Mouse (Mus musculus): ENCODE results near the gene Praf2.
"Not testable (repeated sequence)": the region's sequence is repeated elsewhere in the genome, so short reads cannot be mapped to it uniquely, and the experiment has no call there.

Praf2 gene

DNA sequence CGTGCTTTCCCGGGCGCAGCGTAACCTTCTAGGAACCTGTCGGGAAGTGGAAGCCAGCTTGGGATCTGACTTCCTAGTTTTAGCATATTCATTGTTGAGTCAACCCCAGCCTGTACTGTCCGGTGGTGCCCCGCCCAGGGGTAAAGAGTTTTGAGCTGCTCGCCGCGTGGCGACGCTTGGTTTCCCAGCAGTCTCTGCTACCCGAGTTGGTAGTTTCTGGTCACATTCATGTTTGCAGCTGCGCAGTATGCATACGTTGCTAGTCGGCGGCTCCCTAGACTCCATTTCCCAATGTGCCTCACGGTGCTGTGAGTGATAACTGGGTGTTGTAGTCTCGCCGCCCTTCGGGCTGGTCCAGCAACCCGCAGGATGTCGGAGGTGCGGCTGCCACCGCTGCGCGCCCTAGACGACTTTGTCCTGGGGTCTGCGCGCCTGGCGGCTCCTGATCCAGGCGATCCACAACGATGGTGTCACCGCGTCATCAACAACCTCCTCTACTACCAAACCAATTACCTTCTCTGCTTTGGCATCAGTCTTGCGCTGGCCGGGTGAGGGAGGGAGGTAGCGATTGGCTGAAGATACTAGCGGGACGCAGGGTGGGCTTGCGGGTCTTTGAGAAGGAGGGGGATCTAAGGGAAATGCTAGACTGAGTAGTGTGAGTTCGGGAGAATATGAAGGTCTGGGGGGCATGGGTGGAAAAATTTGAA lies at the start of gene Praf2:
Gene Praf2, plus strand, starts transcription at position 225 of the 707 bp plus-strand sequence.
- DNase-seq (ENCODE audit: low read depth), result peak; percentile 58

- no peak for DNase-seq (ENCODE audit: low read depth)
Observed at GRCm38 (mm10) chrX:7678986-7679385, 49.3 kb upstream of the Praf2 start.

GRCm38 (mm10) chrX:7679405-7680056 lies 48.7 kb upstream of the Praf2 start:
- DNase-seq (ENCODE audit: low read depth), result peak; percentile 75

- DNase-seq (ENCODE audit: low read depth), result no peak
Observed at GRCm38 (mm10) chrX:7680057-7680412, 48.2 kb upstream of the Praf2 start.

- no peak for DNase-seq (ENCODE audit: low read depth)
Observed at GRCm38 (mm10) chrX:7680864-7681263, 47.4 kb upstream of the Praf2 start, which contains the start of gene Magix. Gene Magix (minus strand): TSS chrX:7681251.

- no peak for DNase-seq (ENCODE audit: low read depth)
Observed at GRCm38 (mm10) chrX:7688321-7688720, 39.9 kb upstream of the Praf2 start.

DNA sequence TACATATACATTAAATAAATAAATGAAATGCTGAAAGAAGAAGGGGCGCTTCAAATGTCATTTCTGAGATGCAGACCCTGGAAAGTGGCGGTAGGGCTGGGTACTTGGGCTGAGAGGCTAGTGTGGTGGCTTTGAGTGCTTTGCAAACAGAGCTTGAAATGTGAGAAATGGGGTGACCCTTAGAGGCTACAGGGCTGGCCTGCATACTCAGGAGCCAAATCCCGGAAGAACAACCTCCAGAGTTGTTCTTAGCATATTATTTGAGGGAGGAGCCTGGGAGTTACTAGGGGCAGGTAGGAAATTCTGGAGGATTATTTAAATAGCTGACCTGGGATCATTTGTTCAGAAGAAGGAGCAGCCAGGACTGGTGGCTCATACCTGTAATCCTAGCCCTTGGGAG lies 37.8 kb upstream of the Praf2 start:
- no peak for DNase-seq (ENCODE audit: low read depth)

- DNase-seq (ENCODE audit: low read depth), result no peak
Observed at GRCm38 (mm10) chrX:7692862-7693261, 35.4 kb upstream of the Praf2 start.

DNA sequence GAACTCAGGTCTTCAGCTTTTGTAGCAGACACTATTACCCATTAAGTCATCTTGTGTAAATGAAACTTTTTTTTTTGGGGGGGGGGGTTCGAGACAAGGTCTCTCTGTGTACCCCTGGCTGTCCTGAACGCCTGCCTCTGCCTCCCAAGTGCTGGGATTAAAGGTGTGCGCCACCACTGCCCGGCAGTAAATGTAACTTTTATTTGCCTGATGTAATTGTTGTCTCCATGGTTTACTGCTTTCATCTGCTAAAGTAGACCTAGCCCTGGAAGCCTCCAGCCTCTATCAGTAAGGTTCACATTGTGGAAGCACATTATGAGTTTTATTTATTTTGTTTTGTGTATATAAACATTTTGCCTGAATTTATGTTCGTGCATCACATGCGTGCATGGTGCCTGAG lies 31.7 kb upstream of the Praf2 start:
- no peak for DNase-seq (ENCODE audit: low read depth)

DNA sequence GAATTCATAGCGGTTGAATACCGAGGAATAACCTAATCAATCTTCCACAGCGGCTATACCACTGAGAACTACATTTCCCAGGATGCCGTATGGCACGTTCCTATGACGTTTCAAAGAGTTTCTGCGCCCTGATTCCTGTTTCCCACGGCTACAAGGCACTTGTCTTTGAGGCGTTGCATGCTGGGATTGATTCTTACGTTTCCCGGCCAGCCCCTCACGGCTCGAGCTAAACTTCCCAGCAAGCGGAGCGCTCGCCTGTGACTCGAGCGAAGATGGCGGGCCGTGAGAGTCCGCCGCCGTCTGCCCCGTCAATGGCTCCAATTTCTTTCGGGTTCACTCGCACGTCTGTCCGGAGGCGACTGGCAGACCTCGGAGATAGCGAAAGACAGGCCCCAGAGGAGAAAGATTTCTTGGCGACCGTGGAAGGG lies 31.3 kb upstream of the Praf2 start, which contains the start of gene Gpkow:
Gene Gpkow, plus strand, starts transcription at position 178 of the 428 bp plus-strand sequence.
- DNase-seq (ENCODE audit: low read depth), result peak; percentile 66

DNA sequence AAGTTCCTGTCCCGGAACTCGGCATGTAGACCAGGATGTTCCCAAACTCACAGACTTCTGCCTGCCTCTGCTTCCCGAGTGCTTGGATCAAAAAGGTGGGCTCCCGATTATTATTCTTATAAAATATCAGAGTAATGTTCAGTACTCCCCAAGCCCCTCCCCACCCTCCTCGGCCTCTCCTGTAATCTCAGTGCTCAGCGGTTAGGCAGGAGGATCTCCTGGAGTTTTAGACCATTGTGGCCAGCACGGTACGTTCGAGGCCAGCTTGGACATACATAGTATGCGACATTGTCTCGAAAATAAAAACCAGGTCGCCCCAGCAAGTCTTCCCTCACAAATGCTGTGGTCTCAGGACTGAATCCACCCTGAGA lies 14.5 kb upstream of the Praf2 start:
- DNase-seq (ENCODE audit: low read depth), result not testable (repeated sequence)

DNA sequence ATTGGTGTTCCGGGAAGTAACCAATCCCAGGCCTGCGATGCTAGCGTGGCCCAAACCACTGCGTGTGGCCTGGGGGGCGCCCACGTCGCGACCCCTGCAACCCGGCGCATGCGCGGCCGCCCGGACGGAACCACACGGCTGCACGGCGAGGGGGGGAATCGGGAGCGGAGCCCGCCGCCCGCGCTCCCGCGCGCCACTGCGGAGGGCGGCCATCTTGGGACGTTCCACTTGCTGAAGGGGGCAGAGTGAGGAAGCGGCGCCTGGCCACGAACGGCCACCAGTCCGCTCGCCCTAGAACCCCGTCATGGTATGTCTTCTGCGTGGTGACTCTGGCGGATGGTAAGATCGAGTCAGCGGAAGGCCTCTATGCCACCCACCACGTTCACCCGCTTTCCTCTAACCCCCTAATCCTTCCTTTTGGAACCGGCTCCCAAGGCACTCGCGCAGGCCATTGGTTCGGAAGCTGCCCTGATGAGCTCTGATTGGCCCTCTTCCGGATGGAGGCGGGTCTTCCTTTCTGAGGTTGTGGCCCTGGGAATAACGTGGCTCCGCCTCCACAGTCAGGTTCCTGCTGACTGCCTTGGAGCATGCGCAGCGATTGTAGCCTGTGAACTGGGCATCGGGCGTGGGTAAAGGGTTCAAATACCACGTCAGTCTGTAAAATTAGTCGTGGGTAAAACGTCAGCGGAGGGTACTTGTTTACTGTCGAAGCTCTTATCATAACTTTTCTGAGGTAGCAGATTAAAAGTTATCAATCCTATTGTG lies 13.9 kb upstream of the Praf2 start, which contains the start of gene Wdr45:
Gene Wdr45, plus strand, starts transcription at position 199 of the 765 bp plus-strand sequence.
- DNase-seq (ENCODE audit: low read depth), result peak; percentile 84

DNA sequence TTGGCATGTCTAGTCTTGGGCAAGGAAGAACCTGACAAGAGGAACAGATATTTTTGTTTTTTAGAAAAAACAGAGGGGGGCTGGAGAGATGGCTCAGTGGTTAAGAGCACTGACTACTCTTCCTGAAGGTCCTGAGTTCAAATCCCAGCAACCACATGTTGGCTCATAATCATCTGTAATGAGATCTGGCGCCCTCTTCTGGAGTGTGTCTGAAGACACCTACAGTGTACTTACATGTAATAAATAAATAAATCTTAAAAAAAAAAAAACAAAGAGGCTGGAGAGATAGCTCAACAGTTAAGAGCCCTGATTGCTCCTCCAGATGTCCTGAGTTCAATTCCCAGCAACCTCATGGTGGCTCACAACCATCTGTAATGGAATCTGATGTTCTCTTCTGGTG lies 12.2 kb upstream of the Praf2 start:
- not testable (repeated sequence) for DNase-seq (ENCODE audit: low read depth)

GRCm38 (mm10) chrX:7721514-7722281 lies 6.5 kb upstream of the Praf2 start, which contains the start of gene Gm45208:
Gene Gm45208 (plus strand): TSS chrX:7722245.
- DNase-seq (ENCODE audit: low read depth), result peak; percentile 56

- no peak for DNase-seq (ENCODE audit: low read depth)
Observed at GRCm38 (mm10) chrX:7722282-7722611, 6.0 kb upstream of the Praf2 start.

GRCm38 (mm10) chrX:7722691-7723090 lies 5.5 kb upstream of the Praf2 start:
- no peak for DNase-seq (ENCODE audit: low read depth)

DNA sequence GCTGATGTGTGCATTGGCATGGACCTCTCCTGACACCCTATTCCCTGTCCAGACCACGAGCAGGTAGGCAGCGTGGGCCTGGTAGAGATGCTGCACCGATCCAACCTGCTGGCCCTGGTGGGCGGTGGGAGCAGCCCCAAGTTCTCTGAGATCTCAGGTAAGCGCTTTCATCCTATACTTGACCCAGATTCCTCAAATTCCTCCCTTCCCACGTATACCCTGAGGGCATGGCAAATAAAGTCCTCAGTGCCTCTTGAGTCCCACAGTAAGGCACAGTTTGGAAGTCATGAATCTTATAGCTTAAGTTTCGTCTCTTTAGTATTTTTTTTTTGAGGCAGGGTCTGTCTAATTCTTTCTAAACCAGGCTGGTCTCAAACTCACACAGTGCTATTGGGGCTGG lies 4.1 kb upstream of the Praf2 start:
- DNase-seq (ENCODE audit: low read depth), result no peak

- DNase-seq (ENCODE audit: low read depth), result no peak
Observed at GRCm38 (mm10) chrX:7725841-7726240, 2.4 kb upstream of the Praf2 start.

DNA sequence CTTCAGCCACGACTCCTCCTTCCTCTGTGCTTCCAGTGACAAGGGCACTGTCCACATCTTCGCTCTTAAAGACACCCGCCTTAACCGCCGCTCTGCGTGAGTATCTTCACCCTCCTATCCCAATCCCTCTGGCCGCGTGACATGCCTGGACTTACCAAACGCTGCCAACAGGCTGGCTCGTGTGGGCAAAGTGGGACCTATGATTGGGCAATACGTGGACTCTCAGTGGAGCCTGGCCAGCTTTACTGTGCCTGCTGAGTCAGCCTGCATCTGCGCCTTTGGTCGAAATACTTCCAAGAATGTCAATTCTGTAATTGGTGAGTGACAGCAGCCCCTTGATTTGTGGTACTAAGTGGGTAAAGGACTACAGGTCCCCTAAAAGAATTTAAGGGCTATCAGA lies 1.1 kb upstream of the Praf2 start:
- DNase-seq (ENCODE audit: low read depth), result no peak

GRCm38 (mm10) chrX:7728922-7729265 lies 655 bp downstream of the Praf2 start:
- no peak for DNase-seq (ENCODE audit: low read depth)

GRCm38 (mm10) chrX:7733571-7734156 lies 5.4 kb downstream of the Praf2 start:
- peak; percentile 60 for DNase-seq (ENCODE audit: low read depth)

Data from c-Kit-positive CD71-negative TER-119-negative erythroid progenitor cells, embryonic 14.5 days (primary cell).